13 mouse cellular contexts compared by ENCODE assay signal in genomic region chr13:112289338-112289737, GRCm38 (mm10). TPM values are rescaled to one million over a fixed set of nuclear protein-coding genes. Genes with fewer than 3 reads are reported as not detected.
DNase-seq lines count a peak whose midpoint lies in the region; ATAC-seq and TF ChIP-seq lines count a peak whose summit lies in the region.
"Had no signal": no experiment of that assay in that cellular context is flagged by ENCODE, and none has a peak within 500 bp of the region (broad histone marks: within the 10 kb centered on the region; RNA-seq: fewer than 3 reads in every experiment).

No protein-coding gene starts in this region.

- WGBS in embryonic facial prominence, embryonic 12.5 days = 76% methylated on average over 9 of the region's 9 CpGs
- 85% methylated on average over 9 of the region's 9 CpGs for WGBS in embryonic facial prominence, embryonic 10.5 days
- WGBS in liver, postnatal 0 days (ENCODE audit: insufficient replicate concordance) = 67% methylated on average over 9 of the region's 9 CpGs
- 76% methylated on average over 9 of the region's 9 CpGs for WGBS in liver, embryonic 11.5 days
- 58% methylated on average over 9 of the region's 9 CpGs for WGBS in hindbrain, embryonic 16.5 days
- 65% methylated on average over 9 of the region's 9 CpGs for WGBS in neural tube, embryonic 13.5 days

- intact Hi-C loops in left cerebral cortex, postnatal 36 days (cut with DNase I) = no loop called here
- intact Hi-C loops in heart, postnatal 10 days (cut with DNase I) = no loop called here

- no peaks in the 10 kb centered on the region for H3K36me3 ChIP-seq in embryonic facial prominence, embryonic 12.5 days
- no peaks in the 10 kb centered on the region for H3K36me3 ChIP-seq in embryonic facial prominence, embryonic 10.5 days (replicated peaks)
- H3K36me3 ChIP-seq in liver, postnatal 0 days (replicated peaks; ENCODE audit: insufficient read depth, low read length) = no peaks in the 10 kb centered on the region
- no peaks in the 10 kb centered on the region for H3K36me3 ChIP-seq in liver, embryonic 11.5 days (ENCODE audit: control insufficient read depth, insufficient read depth, low read length)
- H3K36me3 ChIP-seq in hindbrain, embryonic 16.5 days (ENCODE audit: control insufficient read depth, insufficient read depth, low read length) = no peaks in the 10 kb centered on the region
- no peaks in the 10 kb centered on the region for H3K36me3 ChIP-seq in neural tube, embryonic 13.5 days
- H3K36me3 ChIP-seq: liver, embryonic 12.5 days had no signal

- H3K9me3 ChIP-seq in embryonic facial prominence, embryonic 12.5 days = 0 out of 2 replicates have a peak, but pooled peaks cover 4% of the 10 kb centered on the region
- H3K9me3 ChIP-seq in embryonic facial prominence, embryonic 10.5 days = no peaks in the 10 kb centered on the region
- 0 out of 2 replicates have a peak, but pooled peaks cover 4% of the 10 kb centered on the region for H3K9me3 ChIP-seq in liver, postnatal 0 days (ENCODE audit: low read length)
- H3K9me3 ChIP-seq in liver, embryonic 11.5 days (ENCODE audit: control insufficient read depth, low read length) = no peaks in the 10 kb centered on the region
- H3K9me3 ChIP-seq in hindbrain, embryonic 16.5 days (ENCODE audit: control insufficient read depth, low read length) = peaks cover 2% of the 10 kb centered on the region; the same call in 1 of the 2 replicates
- H3K9me3 ChIP-seq in neural tube, embryonic 13.5 days = no peaks in the 10 kb centered on the region

- no peak overlapping the region for H3K27ac ChIP-seq in embryonic facial prominence, embryonic 12.5 days
- H3K27ac ChIP-seq in embryonic facial prominence, embryonic 10.5 days (replicated peaks) = no peak overlapping the region
- no peak overlapping the region for H3K27ac ChIP-seq in liver, postnatal 0 days (ENCODE audit: low read depth)
- no peak overlapping the region for H3K27ac ChIP-seq in liver, embryonic 11.5 days (ENCODE audit: low read depth, low read length)
- H3K27ac ChIP-seq in hindbrain, embryonic 16.5 days (ENCODE audit: low read depth, low read length) = peak overlapping the region; percentile 61
- H3K27ac ChIP-seq in neural tube, embryonic 13.5 days (replicated peaks) = peak overlapping the region; percentile 79
- H3K27ac ChIP-seq: liver, embryonic 12.5 days had no signal

- 0 out of 2 replicates have a peak overlapping the region, but pooled peaks have one; percentile 7 for H3K4me2 ChIP-seq in embryonic facial prominence, embryonic 12.5 days (replicated peaks)
- peak overlapping the region; percentile 57; the same call in 1 of the 2 replicates for H3K4me2 ChIP-seq in liver, postnatal 0 days (ENCODE audit: low read depth, low read length)
- H3K4me2 ChIP-seq in liver, embryonic 11.5 days = no peak overlapping the region
- peak overlapping the region; percentile 58 for H3K4me2 ChIP-seq in hindbrain, embryonic 16.5 days (ENCODE audit: low read length)
- H3K4me2 ChIP-seq in neural tube, embryonic 13.5 days = peak overlapping the region; percentile 57

- H3K27me3 ChIP-seq in embryonic facial prominence, embryonic 12.5 days = no peaks in the 10 kb centered on the region; the same call in 1 of the 2 replicates
- H3K27me3 ChIP-seq in embryonic facial prominence, embryonic 10.5 days (replicated peaks; ENCODE audit: low read depth, poor library complexity, severe bottlenecking) = no peaks in the 10 kb centered on the region
- no peaks in the 10 kb centered on the region for H3K27me3 ChIP-seq in liver, postnatal 0 days (ENCODE audit: insufficient read depth, low read length)
- no peaks in the 10 kb centered on the region for H3K27me3 ChIP-seq in liver, embryonic 11.5 days (replicated peaks; ENCODE audit: control insufficient read depth, insufficient read depth, low read length)
- no peaks in the 10 kb centered on the region for H3K27me3 ChIP-seq in hindbrain, embryonic 16.5 days (replicated peaks; ENCODE audit: control insufficient read depth, insufficient read depth, low read length)
- H3K27me3 ChIP-seq in neural tube, embryonic 13.5 days = no peaks in the 10 kb centered on the region
- H3K27me3 ChIP-seq: liver, embryonic 12.5 days had no signal

- no peak overlapping the region for H3K4me3 ChIP-seq in embryonic facial prominence, embryonic 12.5 days
- H3K4me3 ChIP-seq in embryonic facial prominence, embryonic 10.5 days = no peak overlapping the region
- H3K4me3 ChIP-seq in liver, postnatal 0 days (ENCODE audit: low read depth, low read length) = no peak overlapping the region
- H3K4me3 ChIP-seq in liver, embryonic 11.5 days (ENCODE audit: low read depth, low read length) = no peak overlapping the region
- peak overlapping the region; percentile 42 for H3K4me3 ChIP-seq in hindbrain, embryonic 16.5 days (ENCODE audit: low read length)
- peak overlapping the region; percentile 35 for H3K4me3 ChIP-seq in neural tube, embryonic 13.5 days
- H3K4me3 ChIP-seq: liver, embryonic 12.5 days had no signal

- peaks cover 20% of the 10 kb centered on the region for H3K4me1 ChIP-seq in embryonic facial prominence, embryonic 12.5 days
- H3K4me1 ChIP-seq in embryonic facial prominence, embryonic 10.5 days = peaks cover 18% of the 10 kb centered on the region
- peaks cover 10% of the 10 kb centered on the region for H3K4me1 ChIP-seq in liver, postnatal 0 days (ENCODE audit: insufficient read depth)
- peaks cover 3% of the 10 kb centered on the region; the same call in 1 of the 2 replicates for H3K4me1 ChIP-seq in liver, embryonic 11.5 days (replicated peaks; ENCODE audit: control insufficient read depth, insufficient read depth, low read length)
- peaks cover 11% of the 10 kb centered on the region for H3K4me1 ChIP-seq in hindbrain, embryonic 16.5 days (ENCODE audit: control insufficient read depth, insufficient read depth, low read depth, low read length)
- H3K4me1 ChIP-seq in neural tube, embryonic 13.5 days (replicated peaks) = peaks cover 26% of the 10 kb centered on the region

- ATAC-seq in embryonic facial prominence, embryonic 12.5 days (ENCODE audit: insufficient number of reproducible peaks, insufficient read depth, low FRiP score, low TSS enrichment) = no peak
- no peak for ATAC-seq in liver, postnatal 0 days
- ATAC-seq in liver, embryonic 11.5 days (replicated peaks; ENCODE audit: low FRiP score) = no peak
- ATAC-seq in hindbrain, embryonic 16.5 days = no peak
- no peak for ATAC-seq in neural tube, embryonic 13.5 days (ENCODE audit: low read depth)
- ATAC-seq: liver, embryonic 12.5 days had no signal

- TF ChIP-seq EP300 in liver, postnatal 0 days (IDR thresholded peaks at IDR 0.05; ENCODE audit: low read depth) = no peak

- no peak for TF ChIP-seq CTCF in liver, postnatal 0 days (IDR thresholded peaks at IDR 0.05; ENCODE audit: low read depth)

- no peak for DNase-seq in embryonic facial prominence, embryonic 10.5 days (ENCODE audit: low spot score)
- DNase-seq in liver, postnatal 0 days = no peak
- no peak for DNase-seq in liver, embryonic 11.5 days (ENCODE audit: low spot score)
- no peak for DNase-seq in left cerebral cortex, postnatal 36 days (ENCODE audit: low spot score in 2 of 2)
- no peak for DNase-seq in heart, postnatal 10 days
- DNase-seq: gastrocnemius, postnatal 25 days; heart, postnatal 14 days; lung, postnatal 36 days; thymus, adult 2 months had no signal

- no peak overlapping the region for H3K9ac ChIP-seq in embryonic facial prominence, embryonic 12.5 days
- no peak overlapping the region for H3K9ac ChIP-seq in liver, postnatal 0 days (replicated peaks)
- no peak overlapping the region for H3K9ac ChIP-seq in liver, embryonic 11.5 days (ENCODE audit: low read depth, low read length)
- peak overlapping the region; percentile 39 for H3K9ac ChIP-seq in hindbrain, embryonic 16.5 days (ENCODE audit: low read depth, low read length)
- H3K9ac ChIP-seq in neural tube, embryonic 13.5 days = peak overlapping the region; percentile 54
- H3K9ac ChIP-seq: liver, embryonic 12.5 days had no signal

RNA-seq across cellular contexts. Expression of gene Ankrd55, which starts 1.1 kb away (rescaled TPM):
- 1.8 and 2.1 TPM in 2 replicates for polyA plus RNA-seq in embryonic facial prominence, embryonic 12.5 days (2016; fragmentation: Nextera tagmentation; extraction: Ambion mirVana)
- 0.33 and 0.49 TPM in 2 replicates for polyA plus RNA-seq in embryonic facial prominence, embryonic 10.5 days (2016; fragmentation: Nextera tagmentation; extraction: Ambion mirVana)
- polyA plus RNA-seq in liver, postnatal 0 days (2015; fragmentation: Nextera tagmentation; extraction: Ambion mirVana) = 1.3 and 1.5 TPM in 2 replicates
- polyA plus RNA-seq in liver, embryonic 11.5 days (2014; fragmentation: Nextera tagmentation; extraction: Ambion mirVana) = 0.11 and 0.40 TPM in 2 replicates
- polyA plus RNA-seq in hindbrain, embryonic 16.5 days (2015; fragmentation: Nextera tagmentation; extraction: Ambion mirVana) = 9.9 and 12.6 TPM in 2 replicates
- polyA plus RNA-seq in neural tube, embryonic 13.5 days (2015; fragmentation: Nextera tagmentation; extraction: Ambion mirVana) = 4.2 and 5.2 TPM in 2 replicates
- 1 to 10 TPM; 3.5 to 4.8 TPM for total RNA-seq in left cerebral cortex, postnatal 36 days (2021)
- total RNA-seq in heart, postnatal 10 days (2021) = under 1 TPM; 0.14 to 0.20 TPM
- total RNA-seq: gastrocnemius, postnatal 25 days had no signal

Comparison
In these comparisons a context has a peak if more than half of its experiments do, and no peak if none do; other contexts are left out.
1. H3K27ac ChIP-seq: peak in hindbrain, embryonic 16.5 days (single experiment) and neural tube, embryonic 13.5 days (single experiment); none in embryonic facial prominence, embryonic 12.5 days (single experiment), embryonic facial prominence, embryonic 10.5 days (single experiment), liver, postnatal 0 days (single experiment) and liver, embryonic 11.5 days (single experiment).
2. H3K4me3 ChIP-seq: peak in hindbrain, embryonic 16.5 days (single experiment) and neural tube, embryonic 13.5 days (single experiment); none in embryonic facial prominence, embryonic 12.5 days (single experiment), embryonic facial prominence, embryonic 10.5 days (single experiment), liver, postnatal 0 days (single experiment) and liver, embryonic 11.5 days (single experiment).
3. H3K9ac ChIP-seq: peak in hindbrain, embryonic 16.5 days (single experiment) and neural tube, embryonic 13.5 days (single experiment); none in embryonic facial prominence, embryonic 12.5 days (single experiment), liver, postnatal 0 days (single experiment) and liver, embryonic 11.5 days (single experiment).